Mouse (Mus musculus) ovary, postnatal 14 days (tissue): Measurements from ENCODE around the gene Exoc2.

Experiments used
- DNase-seq: peaks from one replicate; pipeline ENCODE4 v3.0.0; 2022; ENCODE audit warnings: low spot score

Exoc2 gene

GRCm38 (mm10) chr13:30973501-30974246 is at the start of gene Exoc2, which contains the start of gene Gm5447:
Gene Exoc2, minus strand, starts transcription at chr13:30974093.
Gene Gm5447, plus strand, starts transcription at chr13:30974204.
- peak; percentile 78 for DNase-seq

GRCm38 (mm10) chr13:31023664-31024063 is 49.8 kb upstream of the Exoc2 start:
- no peak for DNase-seq

DNA sequence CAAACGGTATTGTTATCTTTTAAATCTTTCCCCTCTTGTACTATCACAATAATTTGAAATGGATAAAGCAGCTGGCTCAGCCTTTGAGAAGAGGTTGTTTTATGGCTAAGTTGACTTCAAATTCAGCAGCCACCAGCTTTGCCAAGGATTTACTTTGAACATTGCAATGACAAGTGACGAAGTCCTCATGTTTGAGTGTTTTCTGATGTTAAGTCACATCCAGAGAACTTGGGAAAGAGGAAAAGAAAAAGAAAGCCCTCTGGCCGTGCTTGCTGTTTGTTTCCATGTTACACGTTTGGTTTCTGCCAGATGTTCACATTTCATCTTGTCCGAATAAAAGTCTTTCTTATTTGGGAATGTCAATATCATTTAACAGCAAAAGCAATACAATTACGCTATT is 48.0 kb upstream of the Exoc2 start:
- no peak for DNase-seq

DNA sequence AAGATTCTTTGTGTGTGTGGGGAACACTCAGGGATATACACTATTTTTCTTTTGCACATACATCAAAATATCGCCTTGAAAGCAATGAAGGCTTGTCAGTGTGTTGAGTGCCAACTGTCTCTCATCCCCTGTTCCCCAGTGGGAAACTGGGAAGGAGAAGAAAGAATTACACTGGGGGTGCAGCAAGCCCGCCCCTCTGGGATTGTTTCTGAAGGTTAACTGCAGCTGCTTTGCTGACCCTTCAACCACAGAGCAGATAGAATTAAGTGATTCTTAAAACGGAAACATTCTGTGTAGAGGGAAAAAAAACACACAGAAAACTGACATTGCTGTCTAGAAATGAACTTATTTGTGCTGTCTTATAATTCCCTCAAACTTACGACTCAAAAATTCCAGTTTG is 47.6 kb upstream of the Exoc2 start:
- DNase-seq: no peak

DNA sequence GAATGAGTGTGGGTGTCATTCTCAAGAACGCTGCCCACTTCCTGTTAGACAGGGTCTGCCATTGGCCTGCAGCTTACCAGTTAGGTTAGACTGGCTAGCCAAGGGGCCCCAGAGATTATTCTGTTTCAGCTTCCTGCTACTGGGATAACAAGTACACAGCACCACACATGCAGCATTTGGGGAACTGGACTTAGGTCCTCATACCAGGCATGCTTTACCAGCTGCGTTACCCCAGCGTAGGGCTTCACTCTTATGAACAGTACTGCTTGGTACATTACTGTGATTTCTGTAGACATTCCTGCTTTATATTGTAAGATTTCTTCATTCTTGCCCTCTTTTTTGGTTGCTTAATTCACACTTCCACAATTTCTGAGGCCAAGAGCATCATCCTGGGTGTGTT is 43.7 kb upstream of the Exoc2 start:
- DNase-seq: no peak

DNA sequence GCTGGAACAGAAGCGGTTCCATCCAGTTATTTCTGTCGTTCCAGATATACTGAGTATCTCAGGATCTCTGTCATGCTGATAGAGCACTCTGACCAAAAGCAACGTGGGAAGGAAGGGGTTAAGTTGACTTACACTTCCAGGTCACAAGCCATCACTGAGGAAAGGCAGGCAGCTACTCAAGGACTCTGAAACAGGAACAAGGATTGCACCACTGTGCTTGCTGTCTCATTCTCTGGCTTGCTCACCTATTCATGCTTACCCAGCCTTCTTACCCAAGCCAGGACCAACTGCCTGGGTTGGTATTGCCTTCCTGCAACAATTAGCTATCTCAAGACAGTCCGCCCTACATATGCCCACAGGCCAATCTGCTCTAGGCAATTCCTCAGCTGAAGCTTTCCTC is 31.1 kb upstream of the Exoc2 start:
- DNase-seq: no peak

DNA sequence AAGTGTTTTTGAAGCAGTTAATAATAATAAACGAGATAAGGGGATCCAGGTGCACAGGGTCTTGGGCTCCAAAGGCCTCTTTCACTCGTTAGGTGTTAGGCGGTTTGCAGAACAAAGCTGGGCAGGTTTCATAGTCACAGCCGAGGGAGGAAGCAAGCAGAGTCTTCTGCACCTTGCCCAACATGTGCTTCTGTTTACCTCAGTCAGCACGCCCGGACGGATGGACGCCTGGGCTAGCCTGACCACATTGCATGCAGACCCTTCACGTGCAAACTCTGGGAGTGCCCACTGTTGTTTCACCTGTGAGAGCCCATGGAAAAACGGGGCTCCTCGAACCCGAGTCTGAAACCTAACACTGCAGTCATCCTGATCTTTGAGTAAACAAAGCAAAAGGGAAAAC is 30.6 kb upstream of the Exoc2 start:
- no peak for DNase-seq

GRCm38 (mm10) chr13:30999799-31000198 is 25.9 kb upstream of the Exoc2 start:
- no peak for DNase-seq

GRCm38 (mm10) chr13:30997526-30998253 is 23.8 kb upstream of the Exoc2 start:
- no peak for DNase-seq

DNA sequence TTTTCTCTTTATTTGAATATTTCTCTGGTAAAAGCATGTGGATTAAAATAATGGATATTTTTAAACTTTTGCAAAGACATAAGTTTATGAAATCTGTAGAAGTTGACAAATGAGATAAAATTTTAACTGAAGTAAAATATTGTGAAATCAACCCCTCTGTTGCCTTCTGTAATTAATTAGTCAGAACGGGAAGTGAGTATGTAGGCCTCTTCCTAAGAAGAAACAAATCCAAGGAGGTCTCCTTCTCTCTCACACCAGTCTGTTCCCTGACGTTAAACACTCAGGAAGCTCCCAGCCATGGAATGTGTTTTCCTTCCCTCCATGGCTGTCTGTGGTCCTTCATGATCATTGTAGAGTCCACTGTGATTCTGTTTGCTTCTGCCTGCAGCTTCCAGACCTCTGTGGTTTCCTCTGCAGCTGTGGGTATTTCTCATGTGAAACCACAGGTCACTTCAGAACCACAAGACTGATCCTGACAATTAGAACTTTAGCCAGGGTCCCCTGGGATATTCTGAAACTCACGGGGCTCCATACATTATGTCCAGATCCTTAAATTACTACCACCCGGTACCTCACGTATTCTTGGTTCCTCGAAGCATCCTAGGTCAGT is 20.5 kb upstream of the Exoc2 start:
- no peak for DNase-seq

DNA sequence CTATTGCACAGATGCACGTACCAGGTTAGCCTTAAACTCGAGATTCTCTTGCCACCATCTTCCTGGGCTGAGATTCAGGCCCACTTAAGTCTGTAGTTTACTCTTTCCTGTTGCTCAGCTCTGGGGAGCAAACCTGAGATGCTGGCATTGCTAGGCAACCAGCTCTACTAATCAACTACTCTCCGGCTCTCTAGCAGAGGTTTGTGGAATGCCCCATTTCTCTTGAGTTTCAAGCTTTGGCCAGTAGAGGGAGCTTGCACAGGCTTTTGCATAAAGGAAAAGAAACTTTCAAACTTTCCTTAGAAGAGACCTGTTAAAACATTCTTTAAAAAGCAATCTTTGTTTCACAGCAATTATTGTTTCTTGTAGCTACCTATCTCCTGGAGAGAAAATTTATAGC is 19.9 kb upstream of the Exoc2 start:
- DNase-seq: peak; percentile 49

- DNase-seq: no peak
Measured at GRCm38 (mm10) chr13:30990233-30990632, 16.3 kb upstream of the Exoc2 start.

GRCm38 (mm10) chr13:30989710-30990109 is 15.8 kb upstream of the Exoc2 start:
- no peak for DNase-seq

DNA sequence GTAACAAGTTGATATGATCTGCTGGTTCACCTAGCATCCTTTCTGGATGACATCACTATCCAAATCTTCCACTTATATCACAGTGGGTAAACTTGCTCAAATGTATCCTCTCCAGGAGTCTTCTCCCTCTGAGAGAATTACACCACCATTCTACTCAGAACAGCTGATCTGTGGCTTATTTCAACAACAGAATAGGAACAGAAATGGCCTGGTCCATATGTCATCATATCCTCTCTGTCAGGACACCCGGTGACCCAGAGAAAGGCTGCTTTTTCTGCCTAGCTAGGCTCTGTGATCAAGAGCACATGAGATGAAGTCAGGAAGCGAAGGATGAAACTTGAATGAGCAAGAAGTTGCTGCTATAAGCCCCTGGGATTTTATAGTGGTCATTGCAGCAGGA is 13.8 kb upstream of the Exoc2 start:
- no peak for DNase-seq

GRCm38 (mm10) chr13:30986934-30987455 is 13.1 kb upstream of the Exoc2 start:
- DNase-seq: no peak

DNA sequence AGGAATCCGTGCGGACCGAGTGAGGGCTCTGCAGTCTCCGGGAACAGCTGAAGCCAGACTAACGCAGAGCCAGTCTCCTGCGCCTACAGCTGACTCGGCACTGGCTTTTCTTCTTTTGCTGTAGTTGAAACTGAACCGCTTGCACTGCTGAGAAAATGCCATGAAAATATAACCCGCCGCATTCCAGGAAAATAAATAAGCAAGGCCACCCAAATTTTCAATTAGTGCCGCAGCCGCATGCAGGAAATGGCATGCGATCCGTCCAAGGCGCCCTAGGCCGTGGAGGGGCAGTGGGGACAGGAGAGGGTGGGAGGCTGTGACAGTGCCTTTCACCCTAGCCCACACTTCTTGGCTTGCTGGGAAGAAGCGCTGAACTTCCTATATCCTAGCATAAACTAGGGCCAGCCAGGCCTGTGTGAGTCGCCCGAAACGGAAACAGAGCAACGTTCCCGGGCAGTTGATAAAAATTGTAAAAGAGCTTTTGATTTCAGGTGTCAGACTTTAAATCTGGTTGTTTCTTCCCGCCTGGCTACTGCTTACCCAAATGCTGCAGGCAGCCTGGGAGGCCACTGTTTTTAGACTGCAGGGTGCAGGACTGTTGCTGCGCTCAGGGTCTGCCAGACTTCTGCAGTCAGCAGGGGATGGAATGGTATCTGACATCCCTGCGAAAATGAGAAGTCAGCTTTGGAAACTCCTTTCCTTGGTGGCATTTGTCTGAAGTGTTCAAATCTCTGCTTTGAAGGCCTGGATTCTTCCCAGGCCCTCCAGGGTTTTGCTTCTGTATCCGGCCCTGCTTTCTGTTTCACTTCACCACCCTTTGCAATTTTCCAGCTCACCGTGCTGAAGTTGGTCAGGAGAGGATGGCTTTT is 11.9 kb upstream of the Exoc2 start:
- DNase-seq: peak; percentile 5

DNA sequence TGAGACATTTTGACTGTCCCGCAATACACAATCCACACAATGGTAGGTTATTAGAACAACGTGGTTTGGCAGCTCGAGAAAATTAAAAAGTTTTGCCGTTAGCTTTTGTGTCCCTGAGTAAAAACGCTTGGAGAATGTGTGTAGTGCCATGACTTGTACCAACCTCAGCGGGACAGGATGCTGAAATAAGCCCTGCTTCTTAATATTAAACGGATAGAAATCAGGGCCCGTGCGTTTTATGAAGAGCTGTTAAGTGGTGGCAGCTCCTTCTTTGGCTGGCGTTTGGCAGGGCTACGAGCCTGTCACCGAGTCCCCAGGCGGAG is 11.3 kb upstream of the Exoc2 start:
- DNase-seq: no peak

DNA sequence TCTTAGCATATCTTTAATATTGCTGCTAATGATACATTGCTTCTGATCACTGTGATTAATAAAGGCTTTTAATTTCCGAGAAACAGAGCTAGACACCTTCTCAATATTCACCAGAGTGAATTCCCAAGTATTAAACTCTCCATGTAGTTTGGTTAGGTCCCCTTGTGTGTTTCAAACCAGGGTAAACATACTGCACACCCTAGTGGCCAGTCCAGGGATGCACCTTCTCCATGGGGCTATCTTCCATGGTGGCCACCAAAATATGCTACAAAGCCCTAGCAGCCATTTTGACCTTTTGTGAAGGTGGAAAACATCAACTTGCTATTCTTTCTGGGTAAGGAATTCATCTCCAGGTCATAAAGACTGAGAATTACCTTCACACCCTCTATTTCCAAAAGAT is 7.8 kb upstream of the Exoc2 start:
- DNase-seq: no peak

GRCm38 (mm10) chr13:30978224-30978623 is 4.3 kb upstream of the Exoc2 start:
- DNase-seq: no peak

DNA sequence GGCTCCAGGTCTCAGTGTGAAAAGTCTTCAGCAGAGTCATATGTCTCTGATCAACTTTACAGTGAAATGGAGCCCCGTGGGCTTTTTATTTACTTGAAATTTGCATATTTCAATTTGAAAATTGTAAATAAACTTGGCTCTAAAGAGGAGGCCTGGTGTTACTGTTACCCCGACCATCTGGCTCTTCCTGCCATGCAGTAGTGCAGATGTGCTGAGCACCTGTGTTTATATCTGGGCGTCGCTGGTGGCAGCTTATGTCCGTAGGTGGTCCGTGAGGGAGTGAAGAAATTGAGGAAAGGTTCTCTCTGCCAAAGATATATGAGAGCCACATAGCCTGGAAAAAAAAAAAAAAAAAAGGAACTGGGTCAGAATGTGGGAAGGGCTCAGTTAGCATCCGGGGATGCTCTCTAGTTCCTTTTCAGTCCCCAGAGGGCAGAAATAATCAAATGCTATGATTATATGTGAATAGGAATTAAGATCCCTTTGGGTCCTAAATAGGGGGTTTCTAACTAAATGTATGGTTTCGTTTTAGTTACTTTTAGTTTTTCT is 2.7 kb upstream of the Exoc2 start:
- DNase-seq: no peak

DNA sequence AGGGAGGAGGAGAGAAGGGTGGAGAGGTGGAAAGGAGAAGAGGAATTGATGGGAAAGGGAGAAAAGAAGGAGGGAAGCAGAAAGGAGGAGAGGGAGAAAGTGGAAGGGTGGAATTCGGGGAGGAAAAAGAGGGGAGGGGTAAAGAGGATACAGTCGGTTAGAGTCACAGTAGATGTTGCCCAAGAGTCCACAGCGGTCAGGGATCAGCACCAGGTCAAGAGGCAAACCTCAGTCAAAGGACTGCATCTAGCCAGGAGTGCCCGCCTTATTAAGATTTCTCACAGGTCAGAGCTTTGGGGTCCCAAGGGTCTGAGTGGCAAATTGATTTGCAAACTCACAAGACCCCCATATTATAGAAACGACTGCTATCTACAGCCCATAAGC is 346 bp upstream of the Exoc2 start:
- no peak for DNase-seq

- no peak for DNase-seq
Measured at GRCm38 (mm10) chr13:30972102-30972501, 1.8 kb downstream of the Exoc2 start.
